Comparison of ENCODE assay signal across 19 mouse cellular contexts in the genomic region with DNA sequence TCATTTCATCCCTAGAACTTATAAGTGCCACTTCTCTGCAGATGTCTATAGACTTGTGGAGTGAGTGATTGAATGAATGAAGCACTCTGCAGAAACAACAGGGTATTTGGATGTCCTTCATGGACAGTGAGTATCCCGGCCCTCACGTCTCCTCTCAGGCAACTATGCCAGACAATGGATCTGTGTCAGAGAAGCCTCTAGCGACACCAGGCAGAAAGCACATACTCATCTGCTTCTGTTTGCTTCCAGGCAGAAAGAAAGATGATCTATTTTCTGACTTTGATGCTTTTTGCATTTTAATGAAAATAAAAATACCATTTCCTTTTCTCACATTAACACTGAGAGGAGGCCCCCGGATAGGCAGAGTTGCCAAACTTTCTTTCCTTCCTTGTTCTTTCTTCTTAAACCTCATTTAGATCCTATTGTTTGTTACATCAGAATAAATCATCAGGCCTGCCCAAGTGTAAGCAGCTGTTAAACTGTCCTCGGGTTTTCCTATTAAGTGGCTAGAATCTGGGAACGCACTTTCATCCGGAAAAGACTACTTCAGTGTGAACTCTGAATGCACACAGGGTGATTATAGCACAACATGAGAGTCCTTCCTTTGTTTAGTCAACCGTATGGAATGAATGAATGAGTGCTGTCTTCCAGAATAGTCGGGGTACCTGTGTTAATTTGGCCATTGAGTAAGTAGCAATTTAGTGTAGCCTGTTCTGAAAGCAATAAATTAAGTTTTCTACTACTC.
DNase-seq lines count a peak whose midpoint lies in the region; ATAC-seq lines count a peak whose summit lies in the region.
"Had no signal": no experiment of that assay in that cellular context is flagged by ENCODE, and none has a peak within 500 bp of the region (broad histone marks: within the 10 kb centered on the region; RNA-seq: fewer than 3 reads in every experiment).

No protein-coding gene starts in this region.

- no peaks in the 10 kb centered on the region for H3K27me3 ChIP-seq in forebrain, embryonic 11.5 days (ENCODE audit: control insufficient read depth, insufficient read depth, low read length)
- H3K27me3 ChIP-seq in forebrain, embryonic 12.5 days = no peaks in the 10 kb centered on the region
- H3K27me3 ChIP-seq in lung, embryonic 16.5 days (ENCODE audit: control insufficient read depth, insufficient read depth, low read depth, low read length) = no peaks in the 10 kb centered on the region
- H3K27me3 ChIP-seq in neural tube, embryonic 15.5 days (replicated peaks) = no peaks in the 10 kb centered on the region
- H3K27me3 ChIP-seq: Patski had no signal

- H3K4me2 ChIP-seq in forebrain, embryonic 11.5 days (ENCODE audit: low read depth, low read length, severe bottlenecking) = no peak overlapping the region
- H3K4me2 ChIP-seq in forebrain, embryonic 12.5 days = no peak overlapping the region
- no peak overlapping the region for H3K4me2 ChIP-seq in lung, embryonic 16.5 days (ENCODE audit: low read depth, low read length)
- H3K4me2 ChIP-seq in neural tube, embryonic 15.5 days = no peak overlapping the region
- H3K4me2 ChIP-seq: heart, embryonic 11.5 days; midbrain, embryonic 11.5 days had no signal

- no peak overlapping the region for H3K27ac ChIP-seq in forebrain, embryonic 11.5 days (ENCODE audit: low read depth, low read length)
- H3K27ac ChIP-seq in forebrain, embryonic 12.5 days = no peak overlapping the region
- no peak overlapping the region; the same call in 1 of the 2 replicates for H3K27ac ChIP-seq in lung, embryonic 16.5 days (ENCODE audit: low read length)
- H3K27ac ChIP-seq in neural tube, embryonic 15.5 days (replicated peaks) = no peak overlapping the region
- H3K27ac ChIP-seq: embryonic facial prominence, embryonic 10.5 days had no signal

- no peak overlapping the region for H3K9ac ChIP-seq in forebrain, embryonic 11.5 days (ENCODE audit: low read length)
- H3K9ac ChIP-seq in forebrain, embryonic 12.5 days = no peak overlapping the region
- H3K9ac ChIP-seq in lung, embryonic 16.5 days (ENCODE audit: low read length) = no peak overlapping the region
- H3K9ac ChIP-seq in neural tube, embryonic 15.5 days (replicated peaks) = no peak overlapping the region

- WGBS in forebrain, embryonic 11.5 days = 40% methylated on average over 9 of the region's 9 CpGs
- WGBS in forebrain, embryonic 12.5 days = 33% methylated on average over 9 of the region's 9 CpGs
- 41% methylated on average over 9 of the region's 9 CpGs for WGBS in lung, embryonic 16.5 days
- 10% methylated on average over 9 of the region's 9 CpGs for WGBS in neural tube, embryonic 15.5 days

- no peaks in the 10 kb centered on the region for H3K9me3 ChIP-seq in forebrain, embryonic 11.5 days (ENCODE audit: control insufficient read depth, low read length)
- no peaks in the 10 kb centered on the region for H3K9me3 ChIP-seq in forebrain, embryonic 12.5 days
- no peaks in the 10 kb centered on the region for H3K9me3 ChIP-seq in lung, embryonic 16.5 days (ENCODE audit: control insufficient read depth, low read length)
- H3K9me3 ChIP-seq in neural tube, embryonic 15.5 days (replicated peaks) = no peaks in the 10 kb centered on the region
- H3K9me3 ChIP-seq: embryonic facial prominence, embryonic 10.5 days had no signal

- H3K4me1 ChIP-seq in forebrain, embryonic 11.5 days (replicated peaks; ENCODE audit: control insufficient read depth, insufficient read depth, low read length) = no peaks in the 10 kb centered on the region
- H3K4me1 ChIP-seq in forebrain, embryonic 12.5 days = 0 out of 2 replicates have a peak, but pooled peaks cover 5% of the 10 kb centered on the region
- no peaks in the 10 kb centered on the region; the same call in 1 of the 2 replicates for H3K4me1 ChIP-seq in lung, embryonic 16.5 days (replicated peaks; ENCODE audit: control insufficient read depth, insufficient read depth, low read length)
- H3K4me1 ChIP-seq in neural tube, embryonic 15.5 days = peaks cover 16% of the 10 kb centered on the region
- H3K4me1 ChIP-seq: embryonic facial prominence, embryonic 10.5 days had no signal

- no peak overlapping the region for H3K4me3 ChIP-seq in forebrain, embryonic 11.5 days (ENCODE audit: low read depth, low read length)
- no peak overlapping the region for H3K4me3 ChIP-seq in forebrain, embryonic 12.5 days (replicated peaks)
- H3K4me3 ChIP-seq in lung, embryonic 16.5 days (ENCODE audit: low read length) = no peak overlapping the region
- H3K4me3 ChIP-seq in neural tube, embryonic 15.5 days (replicated peaks) = no peak overlapping the region
- H3K4me3 ChIP-seq: embryonic facial prominence, embryonic 10.5 days; myocyte had no signal

- 0 out of 2 replicates have a peak, but pooled peaks have one; percentile 30 for ATAC-seq in forebrain, embryonic 11.5 days (replicated peaks; ENCODE audit: low FRiP score)
- no peak; the same call in 1 of the 2 replicates for ATAC-seq in forebrain, embryonic 12.5 days (ENCODE audit: low FRiP score)
- ATAC-seq in lung, embryonic 16.5 days (ENCODE audit: low read depth) = peak; percentile 51; the same call in 1 of the 2 replicates
- ATAC-seq in neural tube, embryonic 15.5 days (ENCODE audit: low FRiP score) = peak; percentile 17; the same call in 1 of the 2 replicates
- ATAC-seq: Patski had no signal

- H3K36me3 ChIP-seq in forebrain, embryonic 11.5 days (ENCODE audit: control insufficient read depth, insufficient read depth, low read length) = no peaks in the 10 kb centered on the region
- no peaks in the 10 kb centered on the region for H3K36me3 ChIP-seq in forebrain, embryonic 12.5 days (replicated peaks)
- no peaks in the 10 kb centered on the region for H3K36me3 ChIP-seq in lung, embryonic 16.5 days (ENCODE audit: control insufficient read depth, insufficient read depth, low read length)
- no peaks in the 10 kb centered on the region for H3K36me3 ChIP-seq in neural tube, embryonic 15.5 days
- H3K36me3 ChIP-seq: embryonic facial prominence, embryonic 10.5 days had no signal

- DNase-seq in forebrain, embryonic 11.5 days (ENCODE audit: low spot score) = no peak
- peak; percentile 7 for DNase-seq in kidney, postnatal 10 days
- DNase-seq in kidney, adult 18-20 months = no peak
- no peak for DNase-seq in lung, postnatal 10 days
- no peak for DNase-seq in heart, adult 11 months
- DNase-seq: cerebellum, adult 8-10 months; gastrocnemius, postnatal 14 days; heart, postnatal 36 days; liver; lung, postnatal 14 days; thymus, adult 18-20 months had no signal
